Mouse (Mus musculus) CD4-positive, CD25-positive, alpha-beta regulatory T cell, adult 4 months (primary cell): ENCODE results near the gene Trappc3l. TPM values are rescaled to one million over a fixed set of nuclear protein-coding genes. Genes with fewer than 3 reads are reported as not detected.
"Not testable (repeated sequence)": the region's sequence is repeated elsewhere in the genome, so short reads cannot be mapped to it uniquely, and the experiment has no call there.

Source experiments
- ATAC-seq: one replicate; pipeline ENCODE4 v1.8.0; 2017
- polyA plus RNA-seq, 2 experiments: library from polyadenylated mRNA; unstranded; fragments of 100-300 nt; shearing (Covaris generic); gene quantifications; one replicate each; pipeline ENCODE4 v1.2.1; 2017

Trappc3l gene
- not detected for polyA plus RNA-seq

GRCm38 (mm10) chr10:34037401-34037800, at the start of gene Trappc3l:
Trappc3l (plus strand) TSS chr10:34037597.
- ATAC-seq, result no peak

- not testable (repeated sequence) for ATAC-seq
Measured at GRCm38 (mm10) chr10:33996686-33997085, 40.7 kb upstream of the Trappc3l start.

GRCm38 (mm10) chr10:33998397-33998796, 39.0 kb upstream of the Trappc3l start:
- ATAC-seq, result no peak

GRCm38 (mm10) chr10:34012581-34012980, 24.8 kb upstream of the Trappc3l start:
- no peak for ATAC-seq

- ATAC-seq, result no peak
Measured at GRCm38 (mm10) chr10:34013241-34013640, 24.2 kb upstream of the Trappc3l start.

- peak; percentile 14 for ATAC-seq
Measured at GRCm38 (mm10) chr10:34018746-34019301, 18.6 kb upstream of the Trappc3l start.

- peak; percentile 87 for ATAC-seq
Measured at GRCm38 (mm10) chr10:34019302-34020075, 17.9 kb upstream of the Trappc3l start, which contains the start of gene Rwdd1. Rwdd1 (minus strand) TSS chr10:34019624.

- peak; percentile 86 for ATAC-seq
Measured at GRCm38 (mm10) chr10:34030322-34030721, 7.1 kb upstream of the Trappc3l start.

GRCm38 (mm10) chr10:34033630-34034305, 3.6 kb upstream of the Trappc3l start:
- peak; percentile 43 for ATAC-seq

GRCm38 (mm10) chr10:34036587-34036986, 810 bp upstream of the Trappc3l start:
- peak; percentile 90 for ATAC-seq

- ATAC-seq, result no peak
Measured at GRCm38 (mm10) chr10:34044210-34044609, 6.8 kb downstream of the Trappc3l start, which contains the start of gene Calhm4. Calhm4 (minus strand) TSS chr10:34044310.

GRCm38 (mm10) chr10:34053987-34054386, 16.6 kb downstream of the Trappc3l start:
- ATAC-seq, result no peak

- no peak for ATAC-seq
Measured at GRCm38 (mm10) chr10:34066591-34066990, 29.2 kb downstream of the Trappc3l start.

GRCm38 (mm10) chr10:34069606-34070005, 32.2 kb downstream of the Trappc3l start:
- no peak for ATAC-seq

- ATAC-seq, result peak; percentile 46
Measured at GRCm38 (mm10) chr10:34070999-34071492, 33.6 kb downstream of the Trappc3l start.

GRCm38 (mm10) chr10:34071650-34072049, 34.3 kb downstream of the Trappc3l start:
- ATAC-seq, result no peak

GRCm38 (mm10) chr10:34074522-34075200, 37.3 kb downstream of the Trappc3l start:
- ATAC-seq, result peak; percentile 73

GRCm38 (mm10) chr10:34086514-34086913, 49.1 kb downstream of the Trappc3l start:
- no peak for ATAC-seq

- no peak for ATAC-seq
Measured at GRCm38 (mm10) chr10:34088515-34088914, 51.1 kb downstream of the Trappc3l start.

GRCm38 (mm10) chr10:34089517-34089916, 52.1 kb downstream of the Trappc3l start:
- peak; percentile 63 for ATAC-seq

- ATAC-seq, result no peak
Measured at GRCm38 (mm10) chr10:34090481-34090880, 53.1 kb downstream of the Trappc3l start.

- ATAC-seq, result no peak
Measured at GRCm38 (mm10) chr10:34091888-34092287, 54.5 kb downstream of the Trappc3l start.

GRCm38 (mm10) chr10:34095147-34095546, 57.8 kb downstream of the Trappc3l start:
- ATAC-seq, result no peak
